Mouse (Mus musculus) stomach, postnatal 0 days (tissue): ENCODE results near the gene Dgki.

Experiments
- CTCF ChIP-seq: IDR thresholded peaks from 2 replicates; pipeline ENCODE4 v1.5.1; 2016; ENCODE audit warnings: antibody characterized with exemption, low read depth, mild to moderate bottlenecking, moderate library complexity
- EP300 ChIP-seq: optimal IDR thresholded peaks from 2 replicates; pipeline ENCODE3; 2016; ENCODE audit warnings: antibody characterized with exemption

GRCm38 (mm10) chr6:37171149-37171832 lies 128.7 kb downstream of the Dgki start:
- TF ChIP-seq CTCF (no peak), EP300 (no peak)
